ENCODE assay signal across 23 mouse cellular contexts in genomic region chr11:115086213-115086612, GRCm38 (mm10). TPM values are rescaled to one million over a fixed set of nuclear protein-coding genes. Genes with fewer than 3 reads are reported as not detected.
"Had no signal": no experiment of that assay in that cellular context is flagged by ENCODE, and none has a peak within 500 bp of the region (broad histone marks: within the 10 kb centered on the region; RNA-seq: fewer than 3 reads in every experiment).

No protein-coding gene starts in this region.

- H3K4me1 ChIP-seq: stomach, embryonic 15.5 days had no signal

- H3K9me3 ChIP-seq: neural tube, embryonic 13.5 days; neural tube, embryonic 15.5 days; stomach, embryonic 15.5 days had no signal

- H3K4me3 ChIP-seq: neural tube, embryonic 13.5 days; neural tube, embryonic 15.5 days; stomach, embryonic 15.5 days had no signal

- H3K9ac ChIP-seq: neural tube, embryonic 13.5 days; neural tube, embryonic 15.5 days; stomach, embryonic 15.5 days had no signal

- DNase-seq: retina, postnatal 1 day; right cerebral cortex, adult 18-20 months; right cerebral cortex, postnatal 14 days; right cerebral cortex, postnatal 25 days; right cerebral cortex, postnatal 4 days; spleen, adult 18-20 months; thymus, adult 18-20 months; thymus, adult 2 months; thymus, postnatal 14 days; thymus, postnatal 25 days; thymus, postnatal 36 days; thymus, postnatal 4 days had no signal

- H3K36me3 ChIP-seq: neural tube, embryonic 13.5 days; neural tube, embryonic 15.5 days; stomach, embryonic 15.5 days had no signal

- H3K4me2 ChIP-seq: neural tube, embryonic 13.5 days; neural tube, embryonic 15.5 days; stomach, embryonic 15.5 days had no signal

- H3K27ac ChIP-seq: neural tube, embryonic 13.5 days; neural tube, embryonic 15.5 days; stomach, embryonic 15.5 days; stomach, postnatal 0 days had no signal

RNA-seq across cellular contexts. Expression of gene Rab37, which starts 5.0 kb away (rescaled TPM):
- polyA plus RNA-seq: testis, adult 2 months had no signal

RNA-seq across cellular contexts. Expression of gene Cd300e, which starts 24.2 kb away (rescaled TPM):
- polyA plus RNA-seq: neural tube, embryonic 13.5 days; neural tube, embryonic 14.5 days; stomach, postnatal 0 days; testis, adult 2 months had no signal

RNA-seq across cellular contexts. Expression of gene Cd300ld3, which starts 38.0 kb away (rescaled TPM):
- polyA plus RNA-seq: neural tube, embryonic 13.5 days; neural tube, embryonic 14.5 days; neural tube, embryonic 15.5 days; stomach, embryonic 14.5 days; stomach, embryonic 15.5 days; stomach, embryonic 16.5 days; stomach, postnatal 0 days; thymus, postnatal 0 days had no signal

RNA-seq across cellular contexts. Expression of gene Cd300ld5, which starts 48.6 kb away (rescaled TPM):
- total RNA-seq: neutrophil, adult 5-6 weeks had no signal
- polyA plus RNA-seq: neural tube, embryonic 13.5 days; neural tube, embryonic 14.5 days; neural tube, embryonic 15.5 days; small intestine, adult 2 months; stomach, embryonic 14.5 days; stomach, embryonic 15.5 days; stomach, embryonic 16.5 days; stomach, postnatal 0 days; thymus, postnatal 0 days had no signal
